ENCODE assay signal across 11 mouse cellular contexts in the genomic region with DNA sequence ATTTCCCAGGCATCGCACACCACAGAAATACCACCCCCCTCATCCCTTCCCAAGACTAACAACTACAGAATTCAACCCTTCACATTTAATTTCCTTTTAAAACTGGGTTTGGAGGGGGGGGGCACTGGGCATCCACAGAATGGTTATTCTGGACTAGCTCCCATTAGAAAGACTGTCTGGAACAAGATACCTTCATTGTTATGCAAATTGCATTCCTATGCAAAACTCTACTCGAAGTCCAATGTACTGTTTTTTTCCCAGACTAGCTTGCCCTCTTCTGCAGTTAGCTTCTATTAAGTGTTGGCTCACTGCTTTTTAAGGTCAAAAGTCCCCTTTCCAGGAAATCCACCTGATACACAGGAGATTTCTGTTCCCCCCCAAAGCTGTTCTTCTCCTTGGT.
DNase-seq lines count a peak whose midpoint lies in the region; ATAC-seq and TF ChIP-seq lines count a peak whose summit lies in the region.
"Had no signal": no experiment of that assay in that cellular context is flagged by ENCODE, and none has a peak within 500 bp of the region (broad histone marks: within the 10 kb centered on the region; RNA-seq: fewer than 3 reads in every experiment).

No protein-coding gene starts in this region.

- no peak for TF ChIP-seq POLR2A in brain, embryonic 14.5 days (IDR thresholded peaks at IDR 0.05; ENCODE audit: borderline replicate concordance, extremely low read depth, insufficient read depth, insufficient read length, poor library complexity, severe bottlenecking)

- WGBS in midbrain, embryonic 10.5 days = 31% methylated on average over 2 of the region's 2 CpGs
- WGBS in midbrain, postnatal 0 days = 20% methylated on average over 2 of the region's 2 CpGs
- WGBS in hindbrain, embryonic 12.5 days = 19% methylated on average over 2 of the region's 2 CpGs
- WGBS in intestine, postnatal 0 days = 48% methylated on average over 2 of the region's 2 CpGs

- intact Hi-C loops in gastrocnemius, postnatal 36 days (cut with DNase I) = no loop called here

- no peak overlapping the region for H3K4me2 ChIP-seq in midbrain, postnatal 0 days (ENCODE audit: low read depth, low read length, poor library complexity, severe bottlenecking)
- H3K4me2 ChIP-seq in hindbrain, embryonic 12.5 days (replicated peaks) = no peak overlapping the region
- no peak overlapping the region for H3K4me2 ChIP-seq in intestine, postnatal 0 days (replicated peaks; ENCODE audit: low read depth)

- no peak overlapping the region for H3K4me3 ChIP-seq in midbrain, embryonic 10.5 days
- H3K4me3 ChIP-seq in midbrain, postnatal 0 days (ENCODE audit: low read depth, low read length) = no peak overlapping the region
- no peak overlapping the region for H3K4me3 ChIP-seq in hindbrain, embryonic 12.5 days
- H3K4me3 ChIP-seq in intestine, postnatal 0 days (ENCODE audit: low read depth, low read length) = no peak overlapping the region

- H3K4me1 ChIP-seq in midbrain, embryonic 10.5 days = peaks cover 19% of the 10 kb centered on the region
- no peaks in the 10 kb centered on the region for H3K4me1 ChIP-seq in midbrain, postnatal 0 days (ENCODE audit: insufficient read depth, low read length)
- peaks cover 15% of the 10 kb centered on the region for H3K4me1 ChIP-seq in hindbrain, embryonic 12.5 days
- no peaks in the 10 kb centered on the region for H3K4me1 ChIP-seq in intestine, postnatal 0 days (replicated peaks; ENCODE audit: control insufficient read depth, insufficient read depth, low read length)

- H3K27ac ChIP-seq in midbrain, embryonic 10.5 days (replicated peaks) = peak overlapping the region; percentile 46; the same call in 1 of the 2 replicates
- no peak overlapping the region for H3K27ac ChIP-seq in midbrain, postnatal 0 days (ENCODE audit: low read depth, low read length)
- H3K27ac ChIP-seq in hindbrain, embryonic 12.5 days = peak overlapping the region; percentile 44; the same call in 1 of the 2 replicates
- no peak overlapping the region for H3K27ac ChIP-seq in intestine, postnatal 0 days (ENCODE audit: low read depth, low read length)

- no peaks in the 10 kb centered on the region for H3K36me3 ChIP-seq in midbrain, embryonic 10.5 days
- H3K36me3 ChIP-seq in midbrain, postnatal 0 days (ENCODE audit: insufficient read depth, low read length) = no peaks in the 10 kb centered on the region
- no peaks in the 10 kb centered on the region for H3K36me3 ChIP-seq in hindbrain, embryonic 12.5 days
- H3K36me3 ChIP-seq in intestine, postnatal 0 days (ENCODE audit: control insufficient read depth, insufficient read depth) = no peaks in the 10 kb centered on the region

- ATAC-seq in midbrain, postnatal 0 days (ENCODE audit: low FRiP score) = no peak
- ATAC-seq in hindbrain, embryonic 12.5 days (ENCODE audit: low FRiP score) = peak; percentile 60; the same call in 1 of the 2 replicates
- ATAC-seq in intestine, postnatal 0 days = no peak

- H3K27me3 ChIP-seq in midbrain, embryonic 10.5 days (ENCODE audit: low read depth, poor library complexity, severe bottlenecking) = no peaks in the 10 kb centered on the region
- H3K27me3 ChIP-seq in midbrain, postnatal 0 days (ENCODE audit: insufficient read depth, low read length) = no peaks in the 10 kb centered on the region
- no peaks in the 10 kb centered on the region for H3K27me3 ChIP-seq in hindbrain, embryonic 12.5 days
- H3K27me3 ChIP-seq in intestine, postnatal 0 days (replicated peaks; ENCODE audit: control insufficient read depth, insufficient read depth, low read length) = no peaks in the 10 kb centered on the region
- H3K27me3 ChIP-seq: CH12.LX had no signal

- H3K9ac ChIP-seq in midbrain, postnatal 0 days (replicated peaks; ENCODE audit: low read length, poor library complexity, severe bottlenecking) = no peak overlapping the region
- H3K9ac ChIP-seq in hindbrain, embryonic 12.5 days = no peak overlapping the region
- H3K9ac ChIP-seq in intestine, postnatal 0 days (ENCODE audit: low read depth, low read length) = no peak overlapping the region

- no peak for DNase-seq in midbrain, embryonic 10.5 days (ENCODE audit: low spot score)
- no peak for DNase-seq in midbrain, postnatal 0 days (ENCODE audit: low spot score)
- peak; percentile 79 for DNase-seq in brain, embryonic 14.5 days (ENCODE audit: low read depth)
- DNase-seq in retina, embryonic 14.5 days (ENCODE audit: low spot score) = peak; percentile 68
- DNase-seq in gastrocnemius, postnatal 36 days = no peak
- DNase-seq: cerebellum, adult 11-12 months; kidney, adult 11 months; liver had no signal

- TF ChIP-seq CTCF in midbrain, postnatal 0 days (IDR thresholded peaks at IDR 0.05) = no peak
- TF ChIP-seq CTCF in brain, embryonic 14.5 days (IDR thresholded peaks at IDR 0.05; ENCODE audit: borderline replicate concordance, extremely low read depth, insufficient read depth, insufficient read length) = no peak
- no peak for TF ChIP-seq CTCF in intestine, postnatal 0 days (IDR thresholded peaks at IDR 0.05; ENCODE audit: low read depth)

- H3K9me3 ChIP-seq in midbrain, embryonic 10.5 days (replicated peaks) = no peaks in the 10 kb centered on the region
- H3K9me3 ChIP-seq in midbrain, postnatal 0 days (ENCODE audit: low read length) = no peaks in the 10 kb centered on the region
- H3K9me3 ChIP-seq in hindbrain, embryonic 12.5 days (replicated peaks) = no peaks in the 10 kb centered on the region; the same call in 1 of the 2 replicates
- no peaks in the 10 kb centered on the region for H3K9me3 ChIP-seq in intestine, postnatal 0 days (ENCODE audit: control insufficient read depth)

Comparison
In these comparisons a context has a peak if more than half of its experiments do, and no peak if none do; other contexts are left out.
1. H3K27ac ChIP-seq: peak in midbrain, embryonic 10.5 days (single experiment) and hindbrain, embryonic 12.5 days (single experiment); none in midbrain, postnatal 0 days (single experiment) and intestine, postnatal 0 days (single experiment).
2. DNase-seq: peak in brain, embryonic 14.5 days (single experiment) and retina, embryonic 14.5 days (single experiment); none in midbrain, embryonic 10.5 days (single experiment), midbrain, postnatal 0 days (single experiment) and gastrocnemius, postnatal 36 days (0 of 2).